Mouse (Mus musculus): ENCODE results near the gene Mbnl3.

GRCm38 (mm10) chrX:51084972-51085371 is 121.4 kb downstream of the Mbnl3 start:
- TF ChIP-seq CHD2 (IDR thresholded peaks at IDR 0.05; ENCODE audit: low read depth, low read length) (no peak), ZNF384 (IDR thresholded peaks at IDR 0.05; ENCODE audit: low read depth, low read length) (no peak), ZC3H11A (IDR thresholded peaks at IDR 0.05; ENCODE audit: borderline replicate concordance, low read depth, low read length) (no peak)

All from ES-E14 (cell line).